Mouse (Mus musculus) olfactory bulb, adult 2 months (tissue): Measurements from ENCODE around the gene Olfml1. TPM values are rescaled to one million over a fixed set of nuclear protein-coding genes. Genes with fewer than 3 reads are reported as not detected.

Experiments
- H3K27ac ChIP-seq: fragments of 200-500 bp; 2 replicates; pipeline ENCODE4 v1.5.1; 2012; ENCODE audit warnings: low read depth, low read length; ENCODE audit not compliant: insufficient read depth
- H3K4me1 ChIP-seq: fragments of 200-500 bp; 2 replicates; pipeline ENCODE4 v1.6.1; 2012; ENCODE audit warnings: low read length; ENCODE audit not compliant: control insufficient read depth, insufficient read depth
- H3K4me3 ChIP-seq: fragments of 200-500 bp; 2 replicates; pipeline ENCODE4 v1.5.1; 2012; ENCODE audit warnings: mild to moderate bottlenecking, low read depth, low read length, moderate library complexity; ENCODE audit not compliant: insufficient read depth
- CTCF ChIP-seq: fragments of 200-500 bp; IDR thresholded peaks from 2 replicates; pipeline ENCODE4 v1.5.1; 2012; ENCODE audit warnings: low read depth, mild to moderate bottlenecking, low read length, moderate library complexity; ENCODE audit not compliant: insufficient read depth
- POLR2A ChIP-seq: fragments of 200-500 bp; IDR thresholded peaks from 2 replicates; pipeline ENCODE4 v1.6.1; 2012; ENCODE audit warnings: mild to moderate bottlenecking, low read depth, low read length, moderate library complexity; ENCODE audit not compliant: insufficient read depth
- WGBS: fragments of 180-500 bp; shearing (Covaris S2); methylation state at CpG from one replicate; pipeline ENCODE4 v1.1.7; 2018; 5-methylcytosine and 5-hydroxymethylcytosine counted together
- polyA plus RNA-seq: library from polyadenylated mRNA; stranded (reverse); fragments of >200 nt; gene quantifications from 2 replicates; pipeline ENCODE4 v1.2.4, GENCODE M21; 2012; ENCODE audit warnings: low replicate concordance; ENCODE audit not compliant: missing spikeins, insufficient read depth, insufficient read length

Olfml1 gene
- not detected in 2 replicates for polyA plus RNA-seq

DNA sequence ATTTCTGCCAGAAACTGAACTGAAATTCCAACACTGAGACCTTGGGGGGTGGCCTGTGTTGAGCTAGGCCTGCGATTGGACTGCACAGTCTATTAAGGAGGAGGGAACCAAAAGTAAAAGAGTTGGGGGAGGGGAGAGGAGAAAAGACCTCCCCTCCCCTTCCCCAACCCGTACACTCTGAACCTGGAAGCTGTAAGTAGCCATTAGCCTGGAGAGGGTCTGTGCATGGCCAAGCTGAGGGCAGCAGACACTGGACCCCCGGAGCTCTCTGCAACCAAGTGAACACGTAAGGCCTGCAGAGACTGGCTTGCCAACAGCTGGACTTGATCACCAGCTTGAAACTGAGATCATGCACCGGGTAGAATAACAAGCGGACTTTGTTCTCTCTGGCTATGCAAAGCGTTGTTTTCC is at the start of gene Olfml1:
Gene Olfml1 (plus strand): TSS at position 186 of the 411 bp plus-strand sequence.
- Histone ChIP-seq H3K4me1 (no peaks in the 10 kb centered on the region), H3K4me3 (peak within 1 kb of the TSS; percentile 30), H3K27ac (peak within 1 kb of the TSS; percentile 67)
- 51% methylated on average over 7 of the region's 7 CpGs for WGBS
- no peak for TF ChIP-seq CTCF
- no peak for TF ChIP-seq POLR2A

GRCm38 (mm10) chr7:107519256-107520025 is 47.8 kb upstream of the Olfml1 start:
- no peak overlapping the region for H3K4me3 ChIP-seq
- 68% methylated on average over 12 of the region's 12 CpGs for WGBS
- H3K27ac ChIP-seq, result no peak overlapping the region
- H3K4me1 ChIP-seq, result no peaks in the 10 kb centered on the region
- TF ChIP-seq POLR2A (no peak), CTCF (no peak)

DNA sequence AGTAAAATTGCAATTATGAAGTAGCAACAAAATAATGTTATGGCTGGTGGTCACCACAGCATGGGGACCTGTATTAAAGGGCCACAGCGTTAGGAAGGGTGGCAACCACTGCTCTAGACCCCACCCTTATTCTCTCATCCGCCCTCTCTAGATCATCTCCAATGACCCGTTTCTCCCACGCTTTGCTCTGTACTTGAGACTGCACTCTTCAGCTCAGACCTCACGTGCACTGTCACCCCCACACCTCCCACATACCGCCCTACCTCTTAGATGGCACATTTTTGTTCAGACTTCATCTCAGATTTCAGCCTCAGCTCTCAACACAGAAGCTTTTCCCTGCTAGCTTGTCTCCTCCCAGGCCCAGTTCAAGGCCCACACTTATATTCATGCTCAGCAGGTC is 45.8 kb upstream of the Olfml1 start:
- Histone ChIP-seq H3K27ac (no peak overlapping the region), H3K4me1 (no peaks in the 10 kb centered on the region), H3K4me3 (no peak overlapping the region)
- TF ChIP-seq CTCF, result no peak
- no peak for TF ChIP-seq POLR2A
- WGBS, result 92% methylated on average over 6 of the region's 6 CpGs

- WGBS, result 0% methylated on average over 1 of the region's 1 CpGs
- Histone ChIP-seq H3K4me1 (peaks cover 4% of the 10 kb centered on the region), H3K4me3 (no peak overlapping the region), H3K27ac (no peak overlapping the region)
- no peak for TF ChIP-seq POLR2A
- no peak for TF ChIP-seq CTCF
Measured at GRCm38 (mm10) chr7:107526299-107526698, 40.9 kb upstream of the Olfml1 start.

GRCm38 (mm10) chr7:107528169-107528772 is 39.0 kb upstream of the Olfml1 start:
- Histone ChIP-seq H3K27ac (no peak overlapping the region), H3K4me3 (no peak overlapping the region), H3K4me1 (peaks cover 4% of the 10 kb centered on the region)
- no peak for TF ChIP-seq POLR2A
- no peak for TF ChIP-seq CTCF
- WGBS, result 18% methylated on average over 3 of the region's 3 CpGs

- H3K4me3 ChIP-seq, result no peak overlapping the region
- TF ChIP-seq CTCF, result no peak
- TF ChIP-seq POLR2A, result no peak
- no peak overlapping the region for H3K27ac ChIP-seq
- H3K4me1 ChIP-seq, result peaks cover 4% of the 10 kb centered on the region
- 66% methylated on average over 5 of the region's 5 CpGs for WGBS
Measured at GRCm38 (mm10) chr7:107529364-107529763, 37.9 kb upstream of the Olfml1 start.

DNA sequence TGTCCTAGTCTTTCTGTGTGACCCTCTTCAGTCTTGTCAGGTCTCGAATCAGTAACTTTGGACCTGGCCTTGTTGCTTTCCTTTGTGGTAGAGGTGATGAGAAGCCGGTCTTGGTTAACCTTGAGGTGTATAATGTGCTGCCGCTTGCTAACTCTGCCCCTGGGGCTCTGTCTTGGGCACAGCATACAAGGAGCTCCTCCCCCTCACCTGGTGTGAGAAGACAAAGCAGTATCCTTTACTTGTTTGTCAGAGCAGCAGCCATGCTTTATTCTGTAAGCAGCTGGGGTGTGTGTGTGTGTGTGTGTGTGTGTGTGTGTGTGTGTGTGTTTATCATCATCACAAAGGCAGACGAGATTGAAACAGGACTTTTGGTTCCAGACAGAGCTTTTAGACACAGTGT is 31.9 kb upstream of the Olfml1 start:
- no peak for TF ChIP-seq POLR2A
- Histone ChIP-seq H3K4me1 (no peaks in the 10 kb centered on the region), H3K4me3 (no peak overlapping the region), H3K27ac (no peak overlapping the region)
- 92% methylated on average over 4 of the region's 4 CpGs for WGBS

DNA sequence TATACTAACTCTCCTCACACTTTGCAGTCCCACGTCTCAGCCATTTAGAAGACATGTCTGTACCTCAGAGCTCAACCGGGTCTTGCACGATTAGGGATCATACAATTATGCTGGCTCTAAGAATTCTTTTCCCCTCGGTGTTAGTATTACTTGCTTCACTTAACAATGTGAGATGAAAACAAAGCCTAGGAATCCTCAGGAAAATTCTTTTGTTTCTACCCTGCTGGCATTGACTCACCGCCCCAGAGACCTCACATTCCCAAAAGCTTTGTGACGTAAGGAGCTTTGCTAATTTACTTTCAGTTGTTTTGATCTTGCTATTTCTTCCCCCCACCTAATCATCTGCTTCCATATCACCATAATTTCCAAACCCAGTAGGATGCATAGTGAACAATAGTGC is 30.7 kb upstream of the Olfml1 start:
- no peak for TF ChIP-seq CTCF
- no peak for TF ChIP-seq POLR2A
- H3K4me3 ChIP-seq, result no peak overlapping the region
- no peaks in the 10 kb centered on the region for H3K4me1 ChIP-seq
- 32% methylated on average over 6 of the region's 6 CpGs for WGBS
- no peak overlapping the region for H3K27ac ChIP-seq

- no peak overlapping the region for H3K4me3 ChIP-seq
- TF ChIP-seq CTCF, result no peak
- no peak for TF ChIP-seq POLR2A
- H3K4me1 ChIP-seq, result no peaks in the 10 kb centered on the region
- 45% methylated on average over 4 of the region's 4 CpGs for WGBS
- no peak overlapping the region for H3K27ac ChIP-seq
Measured at GRCm38 (mm10) chr7:107540034-107540433, 27.2 kb upstream of the Olfml1 start.
